Mouse (Mus musculus) CD4-positive helper T cell, adult 2 months (primary cell): Measurements from ENCODE around the gene Cdc42ep5.

ENCODE experiments used
- DNase-seq: peaks from one replicate; pipeline ENCODE4 v3.0.0-alpha.2; 2012; ENCODE audit warnings: low read depth, missing footprints, low spot score

Cdc42ep5 gene

GRCm38 (mm10) chr7:4146241-4147180 is 18.1 kb downstream of the Cdc42ep5 start:
- no peak for DNase-seq

- DNase-seq: peak; percentile 53
Observed at GRCm38 (mm10) chr7:4145552-4146190, 19.0 kb downstream of the Cdc42ep5 start.

- DNase-seq: no peak
Observed at GRCm38 (mm10) chr7:4144766-4145551, 19.7 kb downstream of the Cdc42ep5 start.

DNA sequence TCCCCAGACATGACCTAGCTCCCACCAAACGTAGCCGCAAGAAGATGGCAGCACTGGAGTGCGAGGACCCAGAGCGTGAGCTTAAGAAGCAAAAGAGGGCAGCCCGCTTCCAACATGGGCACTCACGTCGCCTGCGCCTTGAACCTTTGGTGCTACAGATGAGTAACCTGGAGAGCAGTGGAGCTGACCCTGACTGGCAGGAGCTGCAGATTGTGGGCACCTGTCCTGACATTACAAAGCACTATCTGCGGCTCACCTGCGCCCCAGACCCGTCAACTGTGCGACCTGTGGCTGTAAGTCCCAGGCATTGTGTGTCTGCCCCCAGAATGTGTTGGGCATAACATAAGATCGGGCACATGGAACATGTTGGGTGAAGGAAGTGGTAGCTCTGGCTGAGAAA is 20.6 kb downstream of the Cdc42ep5 start:
- no peak for DNase-seq

- no peak for DNase-seq
Observed at GRCm38 (mm10) chr7:4143506-4143905, 21.2 kb downstream of the Cdc42ep5 start.

GRCm38 (mm10) chr7:4142796-4143445 is 21.7 kb downstream of the Cdc42ep5 start:
- DNase-seq: no peak

GRCm38 (mm10) chr7:4141648-4142325 is 22.9 kb downstream of the Cdc42ep5 start:
- no peak for DNase-seq

- DNase-seq: no peak
Observed at GRCm38 (mm10) chr7:4139391-4139790, 25.3 kb downstream of the Cdc42ep5 start.

- no peak for DNase-seq
Observed at GRCm38 (mm10) chr7:4138671-4139070, 26.0 kb downstream of the Cdc42ep5 start.

GRCm38 (mm10) chr7:4138181-4138580 is 26.5 kb downstream of the Cdc42ep5 start:
- DNase-seq: no peak

GRCm38 (mm10) chr7:4137746-4138145 is 26.9 kb downstream of the Cdc42ep5 start:
- DNase-seq: no peak

- peak; percentile 99 for DNase-seq
Observed at GRCm38 (mm10) chr7:4136771-4137531, 27.7 kb downstream of the Cdc42ep5 start, which contains the start of gene Leng8. Leng8 (plus strand) TSS chr7:4137039.

GRCm38 (mm10) chr7:4136404-4136770 is 28.3 kb downstream of the Cdc42ep5 start:
- DNase-seq: no peak

- DNase-seq: no peak
Observed at GRCm38 (mm10) chr7:4134911-4135310, 29.7 kb downstream of the Cdc42ep5 start.

GRCm38 (mm10) chr7:4132998-4133397 is 31.7 kb downstream of the Cdc42ep5 start:
- no peak for DNase-seq

GRCm38 (mm10) chr7:4132581-4132980 is 32.1 kb downstream of the Cdc42ep5 start:
- DNase-seq: no peak

- no peak for DNase-seq
Observed at GRCm38 (mm10) chr7:4131964-4132363, 32.7 kb downstream of the Cdc42ep5 start.

- DNase-seq: peak; percentile 85
Observed at GRCm38 (mm10) chr7:4130686-4131452, 33.8 kb downstream of the Cdc42ep5 start.

DNA sequence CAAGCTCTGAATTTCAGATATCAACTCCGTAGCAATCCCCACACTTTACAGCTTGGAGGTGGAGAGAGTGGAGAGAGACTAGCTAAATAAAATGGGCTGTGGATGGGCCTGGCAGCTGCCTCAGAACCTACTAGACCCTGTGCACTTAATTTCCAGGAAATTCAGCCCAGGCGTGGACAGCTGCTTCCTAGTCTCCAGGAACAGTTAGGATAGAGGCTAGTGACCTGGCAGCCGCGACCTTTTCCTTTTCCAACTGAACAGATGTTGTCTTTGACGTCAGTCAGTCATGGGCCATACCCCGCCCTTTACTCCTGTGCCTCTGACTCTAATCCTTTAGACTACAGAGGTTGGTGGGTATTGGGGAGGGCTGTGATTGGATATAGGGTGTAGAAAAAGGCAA is 35.8 kb downstream of the Cdc42ep5 start:
- no peak for DNase-seq
